15 mouse cellular contexts compared by ENCODE assay signal in the genomic region with DNA sequence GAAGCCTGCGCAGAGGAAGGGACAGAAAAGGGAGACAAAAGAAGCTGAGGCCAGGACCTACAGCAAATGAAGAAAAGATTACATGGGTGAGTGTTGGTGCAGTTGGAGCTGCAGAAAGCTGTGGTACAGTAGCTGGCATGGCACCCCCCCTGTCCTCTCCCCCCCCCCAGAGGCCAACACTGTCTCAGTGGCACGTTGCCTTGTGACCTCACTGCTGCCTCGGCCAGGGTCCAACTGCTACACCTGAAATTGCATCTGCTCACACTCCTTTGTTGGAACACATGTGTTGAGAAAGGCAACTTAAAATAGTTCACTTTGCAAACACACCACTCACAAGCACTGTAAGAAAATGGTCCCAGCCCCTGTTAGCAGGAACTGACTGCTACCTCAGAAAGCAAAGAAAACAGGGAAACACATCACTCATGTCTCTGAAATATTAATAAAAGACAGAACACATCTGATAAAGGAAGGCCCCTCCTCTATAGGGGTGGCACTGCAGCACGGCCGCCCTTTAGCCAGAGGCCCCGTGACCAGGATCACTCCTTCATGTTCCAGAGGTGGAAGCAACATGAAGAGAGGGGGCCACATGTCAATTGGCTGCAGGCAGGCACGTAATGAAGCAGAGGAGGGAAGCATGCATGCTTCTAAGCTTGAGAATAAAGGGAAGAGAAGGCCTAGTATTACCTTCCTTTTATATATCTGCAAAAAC.
DNase-seq lines count a peak whose midpoint lies in the region; ATAC-seq lines count a peak whose summit lies in the region.
"Had no signal": no experiment of that assay in that cellular context is flagged by ENCODE, and none has a peak within 500 bp of the region (broad histone marks: within the 10 kb centered on the region; RNA-seq: fewer than 3 reads in every experiment).

No protein-coding gene starts in this region.

- no peak for DNase-seq in kidney, adult 11 months
- no peak for DNase-seq in hindbrain, embryonic 11.5 days (ENCODE audit: low spot score)
- DNase-seq in limb, embryonic 10.5 days (ENCODE audit: low spot score): no peak
- no peak for DNase-seq in left cerebral cortex, postnatal 4 days
- DNase-seq in adrenal gland, adult (ENCODE audit: inconsistent age in 2 of 2, low spot score in 1 of 2): no peak
- DNase-seq: adrenal gland, postnatal 14 days; cerebellum, postnatal 14 days; gastrocnemius, postnatal 36 days; kidney, postnatal 25 days; lung, postnatal 36 days; thymus, postnatal 36 days had no signal

- no peak overlapping the region for H3K4me2 ChIP-seq in kidney, embryonic 15.5 days
- H3K4me2 ChIP-seq in hindbrain, embryonic 11.5 days (replicated peaks; ENCODE audit: low read depth, low read length): no peak overlapping the region
- no peak overlapping the region; the same call in 1 of the 2 replicates for H3K4me2 ChIP-seq in neural tube, embryonic 14.5 days (ENCODE audit: low read depth, low read length)
- no peak overlapping the region for H3K4me2 ChIP-seq in heart, embryonic 12.5 days
- H3K4me2 ChIP-seq: heart, embryonic 11.5 days had no signal

- no peaks in the 10 kb centered on the region for H3K27me3 ChIP-seq in kidney, embryonic 15.5 days
- no peaks in the 10 kb centered on the region for H3K27me3 ChIP-seq in hindbrain, embryonic 11.5 days (ENCODE audit: control insufficient read depth, insufficient read depth, low read length)
- H3K27me3 ChIP-seq in limb, embryonic 10.5 days (ENCODE audit: low read depth, poor library complexity, severe bottlenecking): no peaks in the 10 kb centered on the region
- no peaks in the 10 kb centered on the region for H3K27me3 ChIP-seq in neural tube, embryonic 14.5 days (ENCODE audit: control insufficient read depth, insufficient read depth, low read length)
- H3K27me3 ChIP-seq in heart, embryonic 12.5 days (replicated peaks): peaks cover 12% of the 10 kb centered on the region

- peak overlapping the region; percentile 89 for H3K27ac ChIP-seq in kidney, embryonic 15.5 days
- H3K27ac ChIP-seq in hindbrain, embryonic 11.5 days (ENCODE audit: low read depth, low read length): peak overlapping the region; percentile 69; the same call in 1 of the 2 replicates
- peak overlapping the region; percentile 80 for H3K27ac ChIP-seq in limb, embryonic 10.5 days
- H3K27ac ChIP-seq in neural tube, embryonic 14.5 days (ENCODE audit: low read depth, low read length): peak overlapping the region; percentile 83
- no peak overlapping the region for H3K27ac ChIP-seq in heart, embryonic 12.5 days (ENCODE audit: poor library complexity, severe bottlenecking)

- H3K4me3 ChIP-seq in kidney, embryonic 15.5 days (replicated peaks): no peak overlapping the region
- no peak overlapping the region for H3K4me3 ChIP-seq in hindbrain, embryonic 11.5 days (ENCODE audit: low read depth, low read length)
- H3K4me3 ChIP-seq in limb, embryonic 10.5 days: no peak overlapping the region
- no peak overlapping the region for H3K4me3 ChIP-seq in neural tube, embryonic 14.5 days (ENCODE audit: low read depth, low read length)
- H3K4me3 ChIP-seq in heart, embryonic 12.5 days: no peak overlapping the region

- peaks cover 63% of the 10 kb centered on the region for H3K4me1 ChIP-seq in kidney, embryonic 15.5 days
- H3K4me1 ChIP-seq in hindbrain, embryonic 11.5 days (replicated peaks; ENCODE audit: control insufficient read depth, insufficient read depth, low read length): peaks cover 6% of the 10 kb centered on the region
- peaks cover 65% of the 10 kb centered on the region for H3K4me1 ChIP-seq in limb, embryonic 10.5 days
- H3K4me1 ChIP-seq in neural tube, embryonic 14.5 days (ENCODE audit: control insufficient read depth, insufficient read depth, low read length): peaks cover 54% of the 10 kb centered on the region
- H3K4me1 ChIP-seq in heart, embryonic 12.5 days (replicated peaks): peaks cover 24% of the 10 kb centered on the region

- no peak overlapping the region for H3K9ac ChIP-seq in kidney, embryonic 15.5 days
- H3K9ac ChIP-seq in hindbrain, embryonic 11.5 days (ENCODE audit: low read depth, low read length): peak overlapping the region; percentile 15; the same call in 1 of the 2 replicates
- peak overlapping the region; percentile 8; the same call in 1 of the 2 replicates for H3K9ac ChIP-seq in neural tube, embryonic 14.5 days (replicated peaks; ENCODE audit: low read depth, low read length)
- H3K9ac ChIP-seq in heart, embryonic 12.5 days: no peak overlapping the region

- intact Hi-C loops in left cerebral cortex, postnatal 4 days (cut with DNase I): no loop called here

- ATAC-seq in kidney, embryonic 15.5 days (replicated peaks; ENCODE audit: low FRiP score): no peak
- ATAC-seq in hindbrain, embryonic 11.5 days (ENCODE audit: low FRiP score): no peak
- no peak for ATAC-seq in neural tube, embryonic 14.5 days (ENCODE audit: low read depth)
- no peak for ATAC-seq in heart, embryonic 12.5 days (ENCODE audit: insufficient number of reproducible peaks, low FRiP score)

- 58% methylated on average over 7 of the region's 7 CpGs for WGBS in kidney, embryonic 15.5 days
- 72% methylated on average over 7 of the region's 7 CpGs for WGBS in hindbrain, embryonic 11.5 days
- 88% methylated on average over 7 of the region's 7 CpGs for WGBS in limb, embryonic 10.5 days
- WGBS in neural tube, embryonic 14.5 days: 67% methylated on average over 7 of the region's 7 CpGs
- WGBS in heart, embryonic 12.5 days: 77% methylated on average over 7 of the region's 7 CpGs

- H3K36me3 ChIP-seq in kidney, embryonic 15.5 days: peaks cover 12% of the 10 kb centered on the region; the same call in 1 of the 2 replicates
- H3K36me3 ChIP-seq in hindbrain, embryonic 11.5 days (ENCODE audit: control insufficient read depth, insufficient read depth, low read length): no peaks in the 10 kb centered on the region
- peaks cover 16% of the 10 kb centered on the region for H3K36me3 ChIP-seq in limb, embryonic 10.5 days
- no peaks in the 10 kb centered on the region for H3K36me3 ChIP-seq in neural tube, embryonic 14.5 days (ENCODE audit: control insufficient read depth, insufficient read depth, low read length)
- peaks cover 6% of the 10 kb centered on the region for H3K36me3 ChIP-seq in heart, embryonic 12.5 days

- no peaks in the 10 kb centered on the region for H3K9me3 ChIP-seq in kidney, embryonic 15.5 days (replicated peaks)
- no peaks in the 10 kb centered on the region for H3K9me3 ChIP-seq in hindbrain, embryonic 11.5 days (ENCODE audit: control insufficient read depth, low read length)
- no peaks in the 10 kb centered on the region for H3K9me3 ChIP-seq in limb, embryonic 10.5 days (replicated peaks)
- H3K9me3 ChIP-seq in neural tube, embryonic 14.5 days (ENCODE audit: control insufficient read depth, low read length): no peaks in the 10 kb centered on the region
- no peaks in the 10 kb centered on the region for H3K9me3 ChIP-seq in heart, embryonic 12.5 days (replicated peaks)

Comparison
In these comparisons a context has a peak if more than half of its experiments do, and no peak if none do; other contexts are left out.
1. H3K9ac ChIP-seq: peak in hindbrain, embryonic 11.5 days (single experiment) and neural tube, embryonic 14.5 days (single experiment); none in kidney, embryonic 15.5 days (single experiment) and heart, embryonic 12.5 days (single experiment).